Mouse (Mus musculus): Measurements from ENCODE around the gene Sap30.
"Not testable (repeated sequence)": the region's sequence is repeated elsewhere in the genome, so short reads cannot be mapped to it uniquely, and the experiment has no call there.

Gene Sap30

DNA sequence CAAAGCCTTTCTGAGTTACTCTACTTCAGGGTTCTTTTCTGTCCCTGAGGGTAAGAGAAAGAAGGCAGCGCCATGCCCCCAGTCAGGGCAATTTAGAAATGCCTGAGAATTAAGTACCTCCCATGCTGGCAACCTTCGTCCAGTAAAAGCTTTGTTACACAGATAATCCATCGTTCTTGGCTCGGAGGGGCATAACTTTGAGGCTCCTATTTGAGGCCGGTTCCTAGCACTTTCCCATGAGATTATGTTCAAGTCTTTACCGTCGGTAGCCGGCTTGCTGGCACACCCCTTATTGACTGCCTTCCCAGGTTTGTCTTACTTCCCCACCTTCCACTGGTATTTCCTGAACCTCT lies 10.8 kb upstream of the Sap30 start:
- DNase-seq (ENCODE audit: low spot score) = no peak

DNA sequence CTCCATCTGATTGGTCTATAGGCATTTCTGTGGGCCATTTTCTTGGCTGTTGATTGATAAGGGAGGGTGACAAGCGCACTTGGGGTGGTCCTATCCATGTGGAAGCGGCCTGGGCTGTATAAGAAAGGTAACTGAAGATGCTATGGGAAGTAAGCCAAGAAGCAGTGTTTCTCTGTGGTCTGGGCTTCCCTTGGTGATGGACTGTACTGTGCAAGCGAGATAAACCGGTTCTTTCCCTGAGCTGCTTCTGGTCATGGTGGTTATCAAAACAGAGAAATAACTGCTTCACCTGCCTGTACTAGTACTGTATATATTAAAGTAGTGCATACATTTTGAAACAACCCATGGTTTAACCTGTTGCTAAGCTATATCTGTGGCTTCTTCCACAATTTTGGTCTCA lies 4.2 kb upstream of the Sap30 start:
- DNase-seq (ENCODE audit: low spot score) = no peak

DNA sequence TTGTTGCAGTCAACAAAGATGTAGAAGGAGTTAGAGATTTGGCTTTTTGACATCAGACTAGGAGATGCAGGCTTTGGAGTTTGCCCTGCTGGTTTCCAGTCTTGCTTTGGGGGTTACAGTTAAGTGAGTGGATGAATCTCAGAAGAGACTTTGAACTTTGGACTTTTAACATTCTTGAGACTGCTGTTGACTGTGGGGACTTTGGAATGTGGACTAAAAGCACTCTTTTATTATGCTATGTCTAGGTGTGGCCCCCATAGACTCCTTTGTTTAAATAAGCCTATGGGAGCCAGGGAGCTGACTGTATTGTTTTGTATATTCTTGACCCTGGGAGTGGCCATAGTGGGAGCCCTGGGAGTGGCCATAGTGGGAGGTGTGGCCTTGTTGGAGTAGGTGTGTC lies 2.2 kb upstream of the Sap30 start:
- DNase-seq (ENCODE audit: low spot score) = no peak

DNA sequence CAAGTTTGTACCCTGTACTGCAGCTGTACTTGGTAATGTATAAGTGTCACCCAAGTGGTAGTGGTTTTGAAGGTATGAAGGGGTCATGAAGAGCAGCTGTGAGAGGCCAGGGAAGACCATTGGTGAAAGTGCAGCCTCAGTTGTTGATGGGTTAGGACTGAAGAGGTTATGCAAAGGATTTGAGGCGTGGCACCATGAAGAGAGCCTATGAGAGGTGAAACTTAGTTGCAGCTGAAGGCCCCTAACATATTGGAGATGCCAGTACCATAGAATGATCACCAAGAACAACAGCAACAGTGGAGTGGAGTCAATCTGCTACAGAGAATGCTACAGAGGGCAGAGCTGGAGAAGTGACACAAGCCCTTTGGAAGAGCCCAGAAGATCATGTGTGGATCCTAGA lies 1.7 kb upstream of the Sap30 start:
- DNase-seq (ENCODE audit: low spot score) = no peak

DNA sequence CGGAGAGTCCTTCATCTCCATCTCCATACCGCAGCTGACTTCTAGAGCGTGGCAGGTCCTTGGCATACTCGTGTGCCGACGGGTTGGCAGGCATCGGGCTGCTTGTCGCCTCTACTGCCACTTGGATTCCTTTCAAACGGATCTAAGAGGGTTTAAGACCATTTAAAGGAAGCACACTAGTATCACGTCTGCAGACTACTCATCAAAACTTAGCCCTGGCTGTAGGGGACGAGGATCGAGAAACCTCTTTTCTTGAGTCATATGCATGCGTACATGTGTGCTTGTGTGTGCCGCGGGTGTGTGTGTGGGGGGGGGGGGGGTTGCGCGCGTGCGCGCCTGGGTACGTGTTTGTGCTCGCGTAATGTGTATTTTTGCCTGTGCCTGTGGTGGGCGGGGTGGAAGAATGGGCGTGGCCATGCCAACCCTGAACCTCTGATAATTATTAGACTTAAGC lies 679 bp upstream of the Sap30 start:
- peak; percentile 76 for DNase-seq (ENCODE audit: low spot score)

DNA sequence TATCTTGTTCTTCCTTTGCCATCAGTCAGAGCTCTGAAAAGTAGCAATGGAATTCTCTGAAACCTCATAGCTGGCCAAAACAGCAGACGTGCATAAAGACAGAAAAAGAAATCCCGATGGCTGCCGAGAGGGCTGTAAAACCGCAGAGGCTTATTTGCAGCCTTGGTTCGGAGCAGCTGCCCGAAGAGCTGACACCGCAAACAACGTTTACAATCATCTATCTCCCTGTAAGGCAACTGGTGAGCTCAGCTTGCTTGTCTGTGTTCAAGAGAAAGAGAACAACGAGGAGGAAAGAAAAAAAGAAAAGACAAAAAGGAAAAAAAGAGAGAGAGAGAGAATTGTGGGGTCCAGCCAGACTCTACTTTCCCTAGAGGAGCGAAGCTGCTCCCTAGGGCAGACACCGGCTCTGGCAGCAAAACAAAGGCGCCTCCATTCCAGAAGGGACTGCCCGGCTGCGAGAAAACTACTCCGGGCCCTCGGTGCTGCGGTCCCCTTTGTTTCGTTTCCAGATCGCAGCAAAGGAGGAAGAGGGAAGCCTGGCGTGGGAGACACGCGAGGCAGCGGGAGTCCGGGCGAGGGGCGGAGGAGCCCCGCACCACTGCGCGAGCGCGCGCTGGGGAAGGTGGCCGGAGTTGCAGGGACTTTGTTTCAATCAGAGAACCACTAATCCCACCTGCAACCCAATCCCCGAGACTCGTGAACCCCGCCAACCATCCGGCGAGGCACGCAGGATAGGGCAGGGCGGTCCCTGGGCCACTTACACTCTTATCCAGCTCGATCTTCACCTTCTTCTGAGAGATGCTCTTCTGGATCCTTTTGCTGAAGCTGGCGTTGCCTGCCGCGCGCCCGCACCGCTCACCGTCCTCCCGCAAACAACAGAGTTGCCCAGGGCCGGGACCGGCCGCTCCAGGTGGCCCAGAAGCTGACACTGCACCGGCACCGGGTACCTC lies 894 bp downstream of the Sap30 start:
- DNase-seq (ENCODE audit: low spot score) = peak; percentile 63

DNA sequence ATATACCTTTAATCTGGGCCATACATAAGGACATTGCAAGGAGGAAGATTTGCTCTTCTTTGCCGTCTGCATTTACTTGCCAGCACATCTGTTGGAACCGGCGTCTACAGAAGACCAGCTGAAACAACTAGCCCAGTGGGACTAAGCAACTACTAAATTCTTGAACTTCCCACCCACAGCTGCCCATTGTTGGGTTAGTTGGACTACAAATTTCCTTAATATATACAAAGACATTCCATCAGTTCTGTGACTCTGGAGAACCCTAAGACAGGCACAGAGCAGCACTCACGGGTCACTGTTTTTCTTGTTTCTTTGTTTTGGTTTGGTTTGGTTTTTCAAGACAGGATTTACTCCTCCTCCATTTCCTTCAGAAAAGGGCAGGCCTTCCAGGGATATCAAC lies 7.1 kb downstream of the Sap30 start:
- DNase-seq (ENCODE audit: low spot score) = no peak

DNA sequence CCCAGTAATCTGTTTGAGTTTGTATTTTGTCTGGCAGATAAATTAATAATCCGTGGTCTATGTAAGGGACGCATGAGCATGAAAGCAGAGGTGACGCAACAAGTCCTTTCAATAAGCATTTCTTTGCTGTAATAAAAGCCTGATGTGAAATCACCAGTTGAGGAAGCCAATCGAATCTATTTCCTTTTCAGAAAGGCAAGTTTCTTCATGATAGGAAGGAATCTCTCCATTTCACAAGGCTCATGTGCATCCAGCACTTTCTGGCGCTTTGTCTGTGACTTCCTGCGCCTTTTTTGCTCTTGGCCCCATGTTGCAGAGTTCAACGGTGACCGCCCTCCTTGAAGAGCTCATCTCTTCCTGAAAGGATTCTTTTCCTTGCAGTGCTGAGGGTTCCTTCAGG lies 8.0 kb downstream of the Sap30 start:
- no peak for DNase-seq (ENCODE audit: low spot score)

DNA sequence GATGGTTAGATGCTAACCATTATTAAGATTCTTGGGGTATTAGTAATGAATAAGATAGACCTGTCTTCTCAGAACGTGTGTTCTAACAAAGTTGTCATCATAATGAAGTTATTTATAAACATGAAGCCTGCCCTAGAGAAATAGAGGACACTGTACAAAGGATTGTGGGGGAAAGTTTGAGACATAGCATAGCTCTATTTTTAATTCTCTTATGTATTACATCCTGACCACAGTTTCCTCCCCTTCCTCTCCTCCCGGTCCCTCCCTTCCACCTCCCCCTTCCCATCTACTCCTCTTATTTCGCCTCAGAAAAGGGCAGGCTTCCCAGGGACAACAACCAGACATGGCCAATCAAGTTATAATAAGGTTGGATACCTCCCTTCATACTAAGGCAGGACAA lies 9.3 kb downstream of the Sap30 start:
- DNase-seq (ENCODE audit: low spot score) = no peak

DNA sequence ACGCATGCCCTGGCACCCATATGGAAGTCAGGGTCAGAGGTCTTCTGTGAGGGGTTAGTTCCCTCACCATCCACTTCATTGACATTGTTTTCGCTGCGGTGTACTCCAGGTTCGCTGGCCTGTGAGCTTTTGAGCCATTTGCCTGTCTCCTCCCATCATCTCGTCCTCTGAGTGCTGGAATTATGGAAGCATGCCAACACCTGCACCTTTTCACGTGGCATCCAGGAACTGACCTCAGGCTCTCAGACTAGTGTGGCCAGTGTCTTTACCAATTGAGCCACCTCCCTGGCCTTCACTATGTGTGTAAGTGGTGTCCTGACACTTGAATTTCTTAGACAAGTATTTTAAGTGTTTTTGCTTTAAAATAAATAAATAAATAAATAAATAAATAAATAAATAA lies 13.9 kb downstream of the Sap30 start:
- no peak for DNase-seq (ENCODE audit: low spot score)

DNA sequence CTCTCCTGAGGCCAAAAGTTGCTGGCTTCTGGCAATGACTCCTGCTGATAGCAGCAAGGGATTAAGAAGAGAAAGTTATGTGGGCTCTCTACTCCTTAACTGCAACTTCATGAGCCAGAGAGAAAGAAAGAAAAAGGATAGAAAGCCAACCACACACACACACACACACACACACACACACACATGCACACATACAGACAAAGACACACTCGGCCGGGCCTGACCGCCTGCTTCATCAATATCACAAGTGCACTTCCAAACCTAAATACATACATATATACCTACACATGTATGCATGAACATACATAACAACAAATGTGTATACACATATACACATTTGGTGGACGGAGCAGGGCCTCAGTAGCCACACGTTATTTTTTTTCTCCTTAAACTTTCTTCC lies 16.8 kb downstream of the Sap30 start:
- no peak for DNase-seq (ENCODE audit: low spot score)

DNA sequence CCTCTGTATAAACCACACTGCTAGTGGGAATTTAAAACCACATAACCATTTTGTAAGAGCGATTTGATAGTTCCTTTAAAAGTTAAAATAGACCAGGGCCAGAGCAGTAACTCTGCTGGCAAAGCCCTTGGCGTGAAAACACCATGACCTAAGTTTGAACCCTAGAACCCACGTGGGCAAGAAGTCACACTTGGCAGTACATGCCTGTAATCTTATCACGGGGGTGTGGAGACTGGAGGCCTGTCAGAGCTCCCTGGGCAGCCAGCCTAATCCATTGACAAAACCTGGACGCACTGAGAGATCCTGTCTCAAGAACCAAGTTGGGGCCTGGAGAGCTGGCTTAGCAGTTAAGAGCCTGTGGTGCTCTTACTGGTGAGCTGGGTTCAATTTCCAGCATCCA lies 19.0 kb downstream of the Sap30 start:
- peak; percentile 83 for DNase-seq (ENCODE audit: low spot score)

DNA sequence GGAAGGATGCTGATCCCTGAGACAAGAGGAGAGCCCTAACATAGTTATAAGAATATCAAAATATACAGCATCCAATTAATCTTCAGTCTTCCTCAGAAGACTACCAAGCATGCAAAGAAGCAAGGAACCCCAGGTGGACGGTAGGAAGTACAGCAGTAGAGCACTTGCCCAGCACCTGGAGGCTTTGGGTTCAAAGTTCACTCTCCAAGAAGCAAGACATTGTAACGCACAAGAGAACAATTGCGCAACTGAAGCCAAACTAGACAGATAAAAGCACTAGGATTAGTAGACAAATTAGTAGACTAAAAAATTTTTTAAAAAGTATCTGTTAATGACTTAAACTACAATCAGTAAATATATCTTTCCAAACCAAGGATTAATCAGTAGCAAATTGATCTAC lies 23.9 kb downstream of the Sap30 start:
- no peak for DNase-seq (ENCODE audit: low spot score)

DNA sequence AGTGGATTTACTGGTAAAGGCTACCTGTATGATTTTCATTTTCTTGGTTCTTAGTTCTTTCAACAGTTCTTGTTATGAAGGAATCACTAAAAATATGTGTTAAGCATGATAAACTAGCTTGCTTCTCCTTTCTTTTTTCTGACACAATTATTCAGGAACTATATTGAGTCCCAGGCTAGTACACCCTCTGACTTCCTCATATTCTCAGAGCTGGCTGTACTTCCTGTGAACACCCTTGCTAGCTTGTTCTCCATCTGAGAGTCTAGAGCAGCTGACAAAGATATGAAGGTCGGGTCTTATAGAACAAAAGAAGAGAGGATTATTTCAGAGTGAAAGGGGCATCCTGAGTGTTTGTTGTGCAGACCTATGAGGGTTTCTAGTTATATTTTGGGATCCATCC lies 24.8 kb downstream of the Sap30 start:
- DNase-seq (ENCODE audit: low spot score) = no peak

DNA sequence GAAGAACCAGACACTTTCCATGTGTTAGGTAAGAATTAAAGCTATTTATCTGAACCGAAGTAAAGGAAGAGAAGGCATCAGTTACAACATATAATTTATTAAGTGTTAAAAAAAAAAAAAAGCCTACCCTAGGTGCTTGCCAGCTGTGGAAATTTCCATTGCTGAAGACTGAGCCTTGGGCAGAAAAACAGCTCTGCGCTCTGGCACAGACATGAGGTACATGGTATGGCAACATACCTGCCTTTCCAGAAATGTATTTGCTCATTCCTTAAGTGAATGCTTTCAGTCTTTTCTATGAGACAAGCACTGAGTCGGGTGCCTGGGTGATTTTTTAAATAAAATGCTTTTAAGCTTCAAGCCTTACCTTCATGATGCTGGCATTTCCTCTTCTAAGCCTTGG lies 29.7 kb downstream of the Sap30 start:
- DNase-seq (ENCODE audit: low spot score) = no peak

DNA sequence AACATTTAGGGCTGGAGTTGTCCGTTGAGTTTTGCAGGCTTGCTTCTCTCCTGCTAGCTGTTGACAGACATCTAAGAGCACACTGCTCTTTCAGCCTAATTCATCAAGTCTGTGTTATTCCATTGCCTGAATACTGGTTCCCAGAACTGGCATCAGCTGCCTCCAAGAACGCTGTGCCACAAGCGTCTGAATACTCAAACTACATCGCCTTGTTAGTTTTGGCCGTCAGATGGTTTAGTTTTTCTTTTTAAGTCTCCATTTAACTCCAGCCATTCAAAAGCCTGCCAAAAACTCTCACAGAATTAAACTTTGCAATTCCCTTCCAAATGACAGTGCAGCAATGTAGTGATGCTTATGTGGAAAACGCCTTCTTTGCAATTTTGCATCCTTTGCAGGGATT lies 30.5 kb downstream of the Sap30 start:
- DNase-seq (ENCODE audit: low spot score) = no peak

DNA sequence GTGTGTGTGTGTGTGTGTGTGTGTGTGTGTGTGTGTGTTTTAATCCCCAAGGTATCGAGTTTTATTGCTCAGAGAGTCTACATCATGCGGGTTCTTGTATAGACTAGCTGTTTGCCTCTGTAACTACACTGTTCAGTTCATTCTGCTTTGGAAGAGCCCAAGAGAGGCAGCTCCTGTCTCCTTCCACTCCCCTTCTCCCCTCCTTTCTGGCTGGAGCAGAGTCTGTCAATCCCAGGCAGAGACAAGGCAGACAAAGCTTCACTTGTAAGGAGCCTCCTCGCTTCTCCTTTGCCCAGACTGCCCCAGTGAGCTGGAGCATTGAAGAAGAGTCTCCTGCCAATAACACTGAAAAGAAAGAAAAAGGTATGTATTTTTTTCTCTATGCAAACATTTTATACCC lies 31.9 kb downstream of the Sap30 start, which contains the start of gene Scrg1:
Scrg1 (plus strand) TSS at position 159 of the 400 bp plus-strand sequence.
- no peak for DNase-seq (ENCODE audit: low spot score)

DNA sequence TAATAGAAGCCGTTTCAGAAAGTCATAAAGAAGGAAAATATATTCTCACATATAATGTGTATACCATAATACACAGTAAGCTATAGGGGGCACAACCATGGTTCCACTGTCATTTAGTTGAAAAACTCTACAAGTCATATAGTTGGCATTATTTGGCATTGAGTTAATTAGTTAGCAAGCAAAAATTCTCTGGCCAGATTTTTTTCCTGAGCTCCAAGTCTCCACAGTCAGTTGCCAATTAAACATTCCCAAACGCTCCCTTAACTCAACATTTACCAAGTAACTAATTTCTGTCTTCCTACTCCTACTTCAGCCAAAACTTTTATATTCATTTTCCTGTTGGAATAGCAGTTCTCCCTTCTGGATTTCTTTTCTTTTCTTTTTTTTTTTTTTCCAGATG lies 34.3 kb downstream of the Sap30 start:
- no peak for DNase-seq (ENCODE audit: low spot score)

DNA sequence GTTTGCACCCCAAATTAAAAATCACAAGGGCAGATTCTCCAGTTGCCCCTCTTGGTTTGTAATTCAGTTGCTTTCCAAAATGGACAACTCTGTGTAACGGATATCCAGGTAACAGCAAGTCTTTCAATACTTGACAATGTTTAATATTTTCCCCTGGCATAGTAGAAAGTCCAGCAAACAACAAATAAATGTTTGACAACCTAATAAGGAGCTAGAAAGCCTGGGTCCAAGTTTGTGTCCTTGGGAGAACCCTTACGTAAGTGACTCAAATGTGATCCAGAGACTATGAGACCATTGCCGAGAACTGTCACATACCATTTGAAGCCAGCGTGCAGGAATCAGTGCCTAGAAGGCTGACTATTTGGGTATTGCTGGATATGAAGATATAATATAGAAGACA lies 35.8 kb downstream of the Sap30 start:
- DNase-seq (ENCODE audit: low spot score) = no peak

DNA sequence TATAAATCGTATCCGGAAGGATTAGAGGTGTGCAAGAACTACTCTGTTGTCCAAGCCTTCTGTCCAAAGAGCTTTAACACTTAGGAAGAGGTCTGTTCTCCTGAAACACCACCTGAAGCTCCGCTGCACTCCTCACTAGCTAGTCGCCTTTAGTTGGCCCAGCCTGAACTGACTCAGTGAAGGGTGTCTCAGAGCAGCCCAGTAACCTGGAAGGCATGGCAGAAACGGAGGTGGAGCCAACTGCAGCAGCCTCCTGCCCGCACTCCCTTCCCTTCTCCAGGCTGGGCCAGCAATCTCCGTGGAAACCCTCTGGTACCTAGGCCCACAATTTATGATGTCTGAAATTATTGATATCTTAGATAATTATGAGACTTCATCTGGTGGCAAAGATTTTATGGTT lies 36.9 kb downstream of the Sap30 start:
- no peak for DNase-seq (ENCODE audit: low spot score)

DNA sequence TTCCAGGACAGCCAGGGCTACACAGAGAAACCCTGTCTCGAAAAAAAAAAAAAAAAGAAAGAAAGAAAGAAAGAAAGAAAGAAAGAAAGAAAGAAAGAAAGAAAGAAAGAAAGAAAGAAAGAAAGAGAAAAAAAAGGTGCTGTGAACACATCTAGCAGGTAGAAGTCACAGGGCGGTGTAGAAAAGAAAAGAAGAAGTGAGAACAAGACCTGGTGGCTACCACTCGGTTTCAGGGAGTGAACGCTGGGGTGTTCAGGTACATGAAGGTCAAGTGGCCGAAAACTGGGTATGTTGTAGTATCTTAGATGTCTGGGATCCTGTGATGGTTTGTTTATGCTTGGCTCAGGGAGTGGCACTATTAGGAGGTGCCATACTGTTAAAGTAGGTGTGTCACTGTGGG lies 41.8 kb downstream of the Sap30 start:
- DNase-seq (ENCODE audit: low spot score) = not testable (repeated sequence)

DNA sequence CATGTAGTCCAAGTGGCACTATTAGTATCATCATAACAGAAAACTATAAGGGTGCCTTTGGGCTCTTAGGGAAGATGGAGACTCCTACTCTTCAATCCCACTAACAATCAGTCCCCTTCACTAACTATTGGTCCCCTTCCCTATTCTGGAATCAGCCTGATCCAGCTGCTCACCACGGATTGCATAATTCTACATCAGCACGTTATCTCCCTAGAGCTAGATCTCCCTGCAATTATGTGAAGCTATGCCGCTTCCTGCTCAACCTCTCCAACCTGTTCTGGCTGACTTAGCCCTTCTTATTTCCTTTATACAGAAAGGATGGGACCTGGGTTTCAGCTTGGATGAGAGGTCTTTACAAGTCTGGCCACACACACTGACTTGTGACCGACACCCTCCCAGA lies 44.4 kb downstream of the Sap30 start:
- no peak for DNase-seq (ENCODE audit: low spot score)

DNA sequence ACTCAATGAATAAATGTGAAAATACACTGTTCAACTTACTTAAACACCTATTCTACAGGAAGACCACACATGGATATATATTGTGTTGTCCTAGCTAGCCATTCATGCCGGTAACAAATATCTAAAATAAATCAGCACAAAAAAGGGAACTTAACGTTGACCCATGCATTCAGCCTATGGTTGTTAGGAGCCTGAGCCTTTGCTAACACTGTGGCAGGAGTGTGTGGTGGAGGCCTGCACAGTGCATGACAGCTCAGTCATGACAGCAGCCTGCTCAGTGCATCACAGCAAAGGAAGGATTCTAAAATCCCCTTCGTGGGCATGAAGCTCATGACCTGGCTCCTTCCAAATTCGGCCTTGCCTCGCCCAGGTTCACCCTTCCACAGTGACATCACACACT lies 46.1 kb downstream of the Sap30 start:
- DNase-seq (ENCODE audit: low spot score) = no peak

DNA sequence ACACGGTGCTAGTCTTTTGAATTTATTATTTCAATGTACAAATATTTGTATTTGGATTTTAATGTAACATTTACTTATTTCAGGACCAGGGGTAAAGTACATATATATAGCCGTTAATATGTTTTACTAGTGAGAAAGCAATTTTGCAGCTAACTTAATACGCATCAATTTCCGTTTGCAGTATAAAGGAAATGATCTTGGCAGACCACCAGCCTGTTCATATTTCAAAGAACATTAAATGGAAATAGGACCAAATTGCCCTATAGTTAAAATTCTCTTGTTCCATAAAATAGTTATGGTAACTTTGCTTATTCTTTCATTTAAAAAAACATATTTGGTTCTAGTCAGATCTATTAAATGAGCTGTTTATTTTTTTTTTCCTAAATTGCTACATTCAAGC lies 46.5 kb downstream of the Sap30 start:
- DNase-seq (ENCODE audit: low spot score) = no peak
